Mouse (Mus musculus): ENCODE results near the gene Kdm7a.

The Kdm7a gene

GRCm38 (mm10) chr6:39106812-39107211 is 99.8 kb downstream of the Kdm7a start:
- in situ Hi-C loops (cut with MseI, MboI): no loop called here

GRCm38 (mm10) chr6:39104631-39105030 is 102.0 kb downstream of the Kdm7a start:
- in situ Hi-C loops (cut with MseI, MboI): no loop called here
